Mouse (Mus musculus): ENCODE data around the gene Plekha6. TPM values are rescaled to one million over a fixed set of nuclear protein-coding genes. Genes with fewer than 3 reads are reported as not detected.
"Not testable (repeated sequence)": the region's sequence is repeated elsewhere in the genome, so short reads cannot be mapped to it uniquely, and the experiment has no call there.

Gene Plekha6
- polyA plus RNA-seq, 1 experiment from 2014 or later: 17.2 TPM

DNA sequence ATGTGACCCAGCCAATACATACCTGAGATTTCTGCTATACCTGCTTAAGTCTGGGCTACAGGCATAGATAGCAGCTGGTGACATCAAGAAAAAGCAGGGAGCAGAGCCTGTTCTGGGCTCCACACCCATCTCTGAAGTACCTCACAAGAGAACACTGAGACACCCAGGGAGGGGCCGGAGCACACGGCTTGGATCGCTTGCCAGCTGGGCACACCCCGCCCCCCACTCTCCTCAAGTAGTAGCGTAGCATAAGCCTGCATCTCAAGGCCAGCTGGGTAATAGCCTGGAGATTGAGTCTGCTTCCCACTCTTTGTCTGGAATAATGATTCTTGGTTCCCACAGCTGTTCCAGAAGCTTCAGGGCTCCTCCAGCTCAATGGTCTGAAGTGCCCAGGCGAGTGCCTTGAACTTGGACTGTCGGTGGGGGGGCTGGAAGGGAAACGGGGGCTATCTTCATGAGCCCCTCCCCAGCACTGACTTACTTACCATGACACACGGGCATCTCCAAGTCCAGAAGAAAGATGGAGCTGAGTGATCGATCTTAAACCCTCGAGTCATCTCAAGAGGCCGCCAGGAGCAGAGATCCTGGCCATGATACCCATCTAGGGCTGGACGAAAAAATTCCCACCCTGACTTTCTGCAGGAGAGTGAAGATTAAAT lies 157.4 kb downstream of the Plekha6 start, which contains the start of gene Kiss1:
Gene Kiss1 (plus strand): TSS at position 609 of the 659 bp plus-strand sequence.
- Histone ChIP-seq H3K4me1 (replicated peaks) (no peaks in the 10 kb centered on the region), H3K9me3 (no peaks in the 10 kb centered on the region), H3K27me3 (no peaks in the 10 kb centered on the region), H3K9ac (no peak within 1 kb of the TSS), H3K27ac (replicated peaks) (no peak within 1 kb of the TSS), H3K4me3 (no peak within 1 kb of the TSS), H3K36me3 (no peaks in the 10 kb centered on the region), H3K4me2 (no peak within 1 kb of the TSS)
- 78% methylated on average over 13 of the region's 13 CpGs for WGBS
- no peak for ATAC-seq (ENCODE audit: low FRiP score, low read depth)

DNA sequence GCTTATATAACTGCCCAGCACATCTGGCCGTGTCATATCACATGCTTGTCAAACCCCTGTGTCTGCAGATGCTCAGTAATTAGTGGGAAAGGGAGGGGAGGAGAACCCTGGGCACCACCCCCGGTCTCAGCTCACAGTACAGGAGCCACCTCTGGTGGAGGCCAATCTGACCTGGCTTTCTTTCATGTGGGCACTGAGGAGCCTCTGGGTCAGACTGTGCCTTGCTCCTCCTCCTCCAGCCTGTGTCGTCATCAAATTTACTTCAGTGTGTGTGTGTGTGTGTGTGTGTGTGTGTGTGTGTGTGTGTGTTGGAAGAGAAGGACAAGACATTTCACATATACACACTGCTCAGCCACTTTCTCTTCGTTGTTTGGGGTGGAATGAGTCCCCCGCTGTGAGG lies 159.3 kb downstream of the Plekha6 start:
- H3K27me3 ChIP-seq: no peaks in the 10 kb centered on the region
- no peaks in the 10 kb centered on the region for H3K9me3 ChIP-seq
- H3K36me3 ChIP-seq: no peaks in the 10 kb centered on the region
- H3K4me3 ChIP-seq: no peak overlapping the region
- no peak overlapping the region for H3K9ac ChIP-seq
- H3K27ac ChIP-seq (replicated peaks): no peak overlapping the region
- no peaks in the 10 kb centered on the region; the same call in 1 of the 2 replicates for H3K4me1 ChIP-seq (replicated peaks)
- no peak overlapping the region for H3K4me2 ChIP-seq
- 33% methylated on average over 5 of the region's 5 CpGs for WGBS
- ATAC-seq (ENCODE audit: low FRiP score, low read depth): 0 out of 2 replicates have a peak, but pooled peaks have one; percentile 6

DNA sequence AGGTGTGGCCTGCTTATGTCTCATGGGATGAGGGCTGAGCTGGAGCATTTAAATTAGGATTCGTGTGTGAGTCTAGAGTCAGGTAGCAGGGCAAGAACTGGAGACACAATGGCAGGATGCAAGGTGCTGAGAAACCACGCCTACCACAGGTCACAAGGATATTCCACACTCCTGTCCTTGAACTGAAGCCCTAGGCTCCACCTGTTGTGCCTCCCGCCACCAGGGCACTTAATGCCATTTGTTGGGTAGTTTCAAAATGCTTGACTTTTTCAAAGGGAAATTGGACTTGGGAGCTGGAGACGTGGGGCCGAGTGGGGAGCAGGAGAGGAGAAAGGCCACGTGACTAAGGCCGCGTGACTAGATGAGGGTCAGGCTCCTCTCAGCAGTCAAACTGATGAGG lies 161.9 kb downstream of the Plekha6 start:
- no peak overlapping the region for H3K4me3 ChIP-seq
- 86% methylated on average over 8 of the region's 8 CpGs for WGBS

DNA sequence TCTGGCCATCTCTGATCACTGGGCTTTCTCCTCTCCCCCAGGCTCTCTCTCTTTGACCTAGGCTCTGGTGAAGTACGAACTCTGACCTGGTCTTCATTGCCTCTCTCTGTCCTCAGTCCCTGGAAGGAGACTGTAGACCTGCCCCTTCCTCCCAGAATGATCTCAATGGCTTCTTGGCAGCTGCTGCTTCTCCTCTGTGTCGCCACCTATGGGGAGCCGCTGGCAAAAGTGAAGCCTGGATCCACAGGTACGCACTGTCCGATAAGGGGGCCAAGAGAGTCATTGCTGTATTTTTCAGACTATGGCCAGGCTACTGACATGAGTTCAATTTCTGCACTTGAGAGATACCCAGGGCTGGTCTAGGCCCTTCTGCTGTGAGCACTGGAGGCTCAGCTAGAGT lies 163.1 kb downstream of the Plekha6 start:
- Histone ChIP-seq H3K27me3 (peaks cover 2% of the 10 kb centered on the region; the same call in 1 of the 2 replicates), H3K4me1 (replicated peaks) (peaks cover 28% of the 10 kb centered on the region), H3K27ac (replicated peaks) (no peak overlapping the region), H3K9me3 (no peaks in the 10 kb centered on the region), H3K4me2 (no peak overlapping the region), H3K36me3 (no peaks in the 10 kb centered on the region), H3K9ac (no peak overlapping the region), H3K4me3 (no peak overlapping the region)
- 69% methylated on average over 5 of the region's 5 CpGs for WGBS
- no peak for ATAC-seq (ENCODE audit: low FRiP score, low read depth)

More for the DNA sequence above, 161.9 kb downstream of the Plekha6 start:
- no peak for ATAC-seq (ENCODE audit: low FRiP score, low read depth)
- Histone ChIP-seq H3K9ac (no peak overlapping the region), H3K27ac (replicated peaks) (no peak overlapping the region), H3K27me3 (peaks cover 2% of the 10 kb centered on the region; the same call in 1 of the 2 replicates), H3K36me3 (no peaks in the 10 kb centered on the region), H3K4me2 (no peak overlapping the region), H3K9me3 (no peaks in the 10 kb centered on the region), H3K4me1 (replicated peaks) (peaks cover 19% of the 10 kb centered on the region)

DNA sequence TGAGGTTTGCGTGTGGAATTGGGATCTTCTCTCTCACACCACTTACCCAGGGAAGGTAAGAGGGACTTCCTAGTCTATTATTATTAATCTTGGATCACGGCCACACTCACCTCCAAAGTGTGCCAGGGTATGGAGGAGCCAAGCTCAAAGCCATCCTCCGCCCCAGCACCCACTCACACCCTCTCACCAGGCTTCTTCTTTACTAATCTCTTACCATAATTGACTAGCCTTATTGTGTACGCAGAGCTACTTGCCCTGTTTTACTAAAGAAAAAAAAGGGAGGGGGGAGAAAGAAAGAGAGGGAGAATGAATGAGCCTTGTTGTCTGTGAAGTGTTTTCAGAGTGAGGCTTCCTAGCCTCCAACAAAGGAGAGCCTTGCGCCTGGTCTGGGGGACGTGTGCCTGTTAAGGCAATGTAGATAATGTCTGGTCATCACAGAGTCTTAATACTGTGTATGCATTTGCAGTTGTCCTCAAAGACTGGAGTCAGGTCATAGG lies 164.3 kb downstream of the Plekha6 start:
- Histone ChIP-seq H3K9ac (no peak overlapping the region), H3K4me2 (no peak overlapping the region), H3K27ac (replicated peaks) (no peak overlapping the region), H3K4me3 (no peak overlapping the region), H3K27me3 (peaks cover 2% of the 10 kb centered on the region; the same call in 1 of the 2 replicates), H3K36me3 (no peaks in the 10 kb centered on the region), H3K9me3 (no peaks in the 10 kb centered on the region), H3K4me1 (replicated peaks) (peaks cover 28% of the 10 kb centered on the region)
- 55% methylated on average over 6 of the region's 6 CpGs for WGBS
- no peak for ATAC-seq (ENCODE audit: low FRiP score, low read depth)

DNA sequence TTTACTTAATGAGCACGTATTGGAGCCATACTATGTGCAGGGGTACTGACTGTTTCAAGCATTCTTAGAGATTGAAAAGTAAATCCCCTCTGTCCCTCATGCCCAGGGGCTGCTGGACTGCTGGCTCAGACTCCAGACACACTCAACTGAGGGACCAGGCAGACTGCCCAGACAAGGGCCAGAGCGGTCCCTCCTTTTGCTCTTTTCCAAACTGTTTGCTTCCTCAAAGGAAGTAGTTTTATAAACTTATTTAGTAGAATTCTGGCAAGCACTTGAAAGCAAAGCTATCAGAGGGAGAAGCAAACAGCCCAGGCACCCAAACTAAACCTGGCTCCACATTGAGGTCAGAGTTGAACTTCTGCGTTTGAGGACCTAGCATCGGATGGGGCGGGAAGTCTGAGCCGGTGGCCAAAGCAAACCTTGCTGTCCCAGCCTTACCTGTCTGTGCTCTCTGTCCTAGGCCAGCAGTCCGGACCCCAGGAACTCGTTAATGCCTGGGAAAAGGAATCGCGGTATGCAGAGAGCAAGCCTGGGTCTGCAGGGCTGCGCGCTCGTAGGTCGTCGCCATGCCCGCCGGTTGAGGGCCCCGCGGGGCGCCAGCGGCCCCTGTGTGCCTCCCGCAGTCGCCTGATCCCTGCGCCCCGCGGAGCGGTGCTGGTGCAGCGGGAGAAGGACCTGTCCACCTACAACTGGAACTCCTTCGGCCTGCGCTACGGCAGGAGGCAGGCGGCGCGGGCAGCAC lies 165.1 kb downstream of the Plekha6 start:
- Histone ChIP-seq H3K27me3 (peaks cover 2% of the 10 kb centered on the region; the same call in 1 of the 2 replicates), H3K4me3 (peak overlapping the region; percentile 22), H3K4me2 (peak overlapping the region; percentile 62), H3K36me3 (no peaks in the 10 kb centered on the region), H3K9me3 (no peaks in the 10 kb centered on the region), H3K9ac (peak overlapping the region; percentile 32), H3K27ac (replicated peaks) (no peak overlapping the region), H3K4me1 (replicated peaks) (peaks cover 28% of the 10 kb centered on the region)
- no peak for ATAC-seq (ENCODE audit: low FRiP score, low read depth)
- 11% methylated on average over 34 of the region's 34 CpGs for WGBS

DNA sequence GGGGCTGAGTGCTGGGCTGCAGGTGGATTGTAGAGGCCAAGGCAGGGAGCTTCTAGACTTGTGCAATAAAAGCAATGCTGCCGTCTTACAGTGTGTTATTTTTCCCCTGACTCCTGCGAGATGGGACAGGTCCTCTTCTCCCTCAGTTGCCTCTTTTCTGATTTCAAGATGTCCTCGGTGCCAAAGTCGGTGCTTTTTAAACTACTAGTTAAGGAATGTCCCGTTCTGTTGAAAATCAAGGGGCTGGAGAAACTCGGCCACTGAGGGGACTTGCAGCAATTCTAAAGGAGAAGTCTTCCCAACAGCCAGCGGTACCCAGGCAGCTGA lies 165.6 kb downstream of the Plekha6 start:
- H3K36me3 ChIP-seq: no peaks in the 10 kb centered on the region
- peak overlapping the region; percentile 22 for H3K4me3 ChIP-seq
- H3K4me2 ChIP-seq: peak overlapping the region; percentile 62
- 25% methylated on average over 7 of the region's 7 CpGs for WGBS
- H3K9me3 ChIP-seq: no peaks in the 10 kb centered on the region
- peaks cover 2% of the 10 kb centered on the region; the same call in 1 of the 2 replicates for H3K27me3 ChIP-seq
- ATAC-seq (ENCODE audit: low FRiP score, low read depth): no peak
- peaks cover 28% of the 10 kb centered on the region for H3K4me1 ChIP-seq (replicated peaks)
- peak overlapping the region; percentile 32 for H3K9ac ChIP-seq
- H3K27ac ChIP-seq (replicated peaks): no peak overlapping the region

DNA sequence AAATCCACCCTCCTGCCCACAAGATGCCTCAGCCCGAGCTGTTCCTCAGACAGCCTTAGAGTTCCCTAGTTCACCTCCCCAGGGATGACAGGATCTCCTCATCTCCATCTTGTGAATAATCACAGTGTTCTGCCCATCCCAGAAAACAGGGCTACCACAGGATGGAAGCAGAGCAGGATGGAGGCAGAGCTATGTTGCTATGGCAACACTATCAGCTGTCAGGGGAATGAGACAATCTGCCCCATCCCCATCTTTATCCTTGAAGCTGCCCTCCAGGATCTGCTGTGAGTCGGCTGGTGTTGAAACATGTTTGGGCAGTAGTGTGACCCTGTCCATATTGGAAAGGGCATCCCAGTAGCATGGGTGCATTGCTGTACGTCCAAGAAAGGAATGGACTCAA lies 167.1 kb downstream of the Plekha6 start:
- Histone ChIP-seq H3K27me3 (peaks cover 2% of the 10 kb centered on the region; the same call in 1 of the 2 replicates), H3K4me1 (replicated peaks) (peaks cover 28% of the 10 kb centered on the region), H3K4me3 (no peak overlapping the region), H3K27ac (replicated peaks) (peak overlapping the region; percentile 64), H3K4me2 (0 out of 2 replicates have a peak overlapping the region, but pooled peaks have one; percentile 14), H3K36me3 (no peaks in the 10 kb centered on the region), H3K9me3 (no peaks in the 10 kb centered on the region), H3K9ac (no peak overlapping the region)
- peak; percentile 83 for ATAC-seq (ENCODE audit: low FRiP score, low read depth)
- 27% methylated on average over 3 of the region's 3 CpGs for whole genome bisulfite sequencing

DNA sequence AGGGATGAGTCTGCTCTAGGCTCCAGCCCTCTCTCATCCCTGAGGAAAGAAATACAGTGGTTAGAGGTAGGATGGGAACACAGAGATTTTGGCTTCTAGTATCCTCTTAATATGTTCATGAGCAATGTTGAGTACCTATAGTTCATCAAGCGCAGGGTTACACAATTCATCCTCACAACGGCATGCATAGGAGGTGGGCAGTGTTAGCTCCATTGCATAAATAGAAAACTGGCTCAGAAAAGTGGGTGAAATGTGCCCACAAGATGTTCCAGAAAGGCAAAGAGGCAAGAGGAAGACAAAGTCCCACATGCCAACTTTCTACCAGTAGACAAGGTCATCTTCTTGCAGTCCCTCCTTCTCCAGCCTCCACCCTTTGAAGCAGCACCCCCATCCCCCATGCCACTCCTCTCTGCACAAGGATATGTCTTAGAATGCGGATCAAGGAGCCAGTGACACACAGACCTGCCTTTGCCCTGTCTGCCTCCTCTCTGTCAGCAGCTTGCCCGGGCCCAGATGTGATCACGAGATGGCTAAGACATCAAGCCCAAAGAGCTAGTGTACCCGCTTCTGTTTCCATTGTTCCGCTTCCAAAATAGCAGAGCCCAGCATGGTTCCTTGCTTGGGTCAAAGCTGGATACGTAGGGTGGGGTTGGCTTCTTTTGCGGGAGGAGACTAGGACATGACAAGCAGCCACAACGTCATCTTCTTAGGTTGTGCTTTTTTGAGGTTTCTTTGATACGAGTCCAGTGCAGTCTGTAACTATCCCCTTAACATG lies 168.8 kb downstream of the Plekha6 start:
- Histone ChIP-seq H3K27me3 (peaks cover 2% of the 10 kb centered on the region; the same call in 1 of the 2 replicates), H3K4me1 (replicated peaks) (peaks cover 28% of the 10 kb centered on the region), H3K36me3 (no peaks in the 10 kb centered on the region), H3K4me2 (no peak overlapping the region), H3K9ac (no peak overlapping the region), H3K9me3 (no peaks in the 10 kb centered on the region), H3K27ac (replicated peaks) (no peak overlapping the region), H3K4me3 (no peak overlapping the region)
- no peak for ATAC-seq (ENCODE audit: low FRiP score, low read depth)
- 88% methylated on average over 11 of the region's 11 CpGs for WGBS

DNA sequence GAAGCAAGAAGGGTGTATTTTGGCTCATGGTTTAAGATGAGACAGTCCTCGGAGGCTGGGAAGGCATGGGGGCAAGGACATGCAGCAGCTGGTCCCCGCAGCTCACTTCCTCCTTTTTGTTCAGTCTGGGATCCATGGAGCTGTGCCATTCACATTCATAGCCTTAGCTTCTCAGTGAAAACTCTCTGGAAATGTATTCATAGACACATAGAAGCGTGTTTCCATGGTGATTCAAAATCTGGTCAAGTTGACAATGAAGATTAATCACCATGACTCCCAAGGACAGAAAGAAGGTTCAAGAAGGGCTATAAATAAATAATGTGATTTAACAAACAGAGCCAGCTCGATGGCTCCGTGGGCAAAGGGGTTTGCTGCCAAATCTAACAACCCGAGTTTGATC lies 169.9 kb downstream of the Plekha6 start:
- no peaks in the 10 kb centered on the region for H3K9me3 ChIP-seq
- 0 out of 2 replicates have a peak, but pooled peaks cover 2% of the 10 kb centered on the region for H3K27me3 ChIP-seq

DNA sequence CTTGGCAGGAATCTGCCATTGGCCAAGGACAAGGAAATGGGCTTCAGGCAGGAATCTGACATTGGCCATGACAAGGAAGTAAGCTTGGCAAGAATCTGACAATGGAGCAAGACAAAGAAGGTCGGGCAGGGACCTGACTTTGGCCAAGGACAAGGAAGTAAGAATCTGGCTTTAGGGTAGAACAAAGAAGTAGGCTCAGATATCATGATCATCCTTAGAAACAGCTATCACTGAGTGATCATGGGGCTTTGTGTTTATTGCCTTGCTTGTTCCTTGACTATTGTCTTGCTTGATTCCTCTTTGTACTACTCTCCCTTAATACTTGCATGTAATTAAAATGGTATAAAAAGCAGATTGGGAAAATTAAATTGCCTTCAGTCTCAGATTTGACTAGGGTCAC lies 176.4 kb downstream of the Plekha6 start:
- not testable (repeated sequence) for H3K27me3 ChIP-seq; H3K9ac ChIP-seq; H3K36me3 ChIP-seq; H3K27ac ChIP-seq (replicated peaks); H3K4me1 ChIP-seq (replicated peaks); ATAC-seq (ENCODE audit: low FRiP score, low read depth); H3K4me3 ChIP-seq; H3K4me2 ChIP-seq; H3K9me3 ChIP-seq
- WGBS: 71% methylated on average over 1 of the region's 1 CpGs

More for the DNA sequence above, 169.9 kb downstream of the Plekha6 start:
- Histone ChIP-seq H3K9ac (no peak overlapping the region), H3K4me1 (replicated peaks) (peaks cover 23% of the 10 kb centered on the region), H3K4me2 (no peak overlapping the region), H3K27ac (replicated peaks) (no peak overlapping the region), H3K4me3 (no peak overlapping the region), H3K36me3 (no peaks in the 10 kb centered on the region)
- WGBS: 50% methylated on average over 6 of the region's 6 CpGs
- no peak for ATAC-seq (ENCODE audit: low FRiP score, low read depth)
